Mouse (Mus musculus): ENCODE results near the gene Spag7.
A peak's percentile ranks its signal among the peaks of the same experiment; 100 is the strongest.

Spag7 gene

GRCm38 (mm10) chr11:70668771-70669505, at the start of gene Spag7:
TSS of gene Spag7 (minus strand) at chr11:70669416.
- peak; percentile 98 for DNase-seq (ENCODE audit: low spot score)

GRCm38 (mm10) chr11:70718481-70718880, 49.3 kb upstream of the Spag7 start:
- DNase-seq (ENCODE audit: low spot score), result no peak

- no peak for DNase-seq (ENCODE audit: low spot score)
Observed at GRCm38 (mm10) chr11:70715832-70716231, 46.6 kb upstream of the Spag7 start.

GRCm38 (mm10) chr11:70713222-70713621, 44.0 kb upstream of the Spag7 start:
- DNase-seq (ENCODE audit: low spot score), result no peak

GRCm38 (mm10) chr11:70711026-70711425, 41.8 kb upstream of the Spag7 start:
- no peak for DNase-seq (ENCODE audit: low spot score)

- no peak for DNase-seq (ENCODE audit: low spot score)
Observed at GRCm38 (mm10) chr11:70706127-70706526, 36.9 kb upstream of the Spag7 start.

- DNase-seq (ENCODE audit: low spot score), result no peak
Observed at GRCm38 (mm10) chr11:70702781-70703180, 33.6 kb upstream of the Spag7 start.

GRCm38 (mm10) chr11:70701984-70702733, 32.9 kb upstream of the Spag7 start:
- no peak for DNase-seq (ENCODE audit: low spot score)

GRCm38 (mm10) chr11:70701221-70701955, 32.2 kb upstream of the Spag7 start:
- no peak for DNase-seq (ENCODE audit: low spot score)

GRCm38 (mm10) chr11:70700613-70701012, 31.4 kb upstream of the Spag7 start:
- peak; percentile 61 for DNase-seq (ENCODE audit: low spot score)

- DNase-seq (ENCODE audit: low spot score), result peak; percentile 88
Observed at GRCm38 (mm10) chr11:70699722-70700556, 30.7 kb upstream of the Spag7 start, which contains the start of the genes Inca1 and Kif1c. TSS of gene Inca1 (minus strand) at chr11:70700155. TSS of gene Kif1c (plus strand) at chr11:70700548.

- DNase-seq (ENCODE audit: low spot score), result no peak
Observed at GRCm38 (mm10) chr11:70699051-70699450, 29.8 kb upstream of the Spag7 start.

GRCm38 (mm10) chr11:70697376-70697775, 28.2 kb upstream of the Spag7 start:
- DNase-seq (ENCODE audit: low spot score), result no peak

GRCm38 (mm10) chr11:70693504-70693903, 24.3 kb upstream of the Spag7 start:
- no peak for DNase-seq (ENCODE audit: low spot score)

- no peak for DNase-seq (ENCODE audit: low spot score)
Observed at GRCm38 (mm10) chr11:70689578-70689977, 20.4 kb upstream of the Spag7 start.

GRCm38 (mm10) chr11:70688372-70688771, 19.2 kb upstream of the Spag7 start:
- DNase-seq (ENCODE audit: low spot score), result no peak

- DNase-seq (ENCODE audit: low spot score), result peak; percentile 75
Observed at GRCm38 (mm10) chr11:70687601-70688199, 18.5 kb upstream of the Spag7 start, which contains the start of gene Camta2. TSS of gene Camta2 (minus strand) at chr11:70688105.

GRCm38 (mm10) chr11:70686901-70687566, 17.8 kb upstream of the Spag7 start:
- DNase-seq (ENCODE audit: low spot score), result no peak

GRCm38 (mm10) chr11:70683640-70684039, 14.4 kb upstream of the Spag7 start:
- no peak for DNase-seq (ENCODE audit: low spot score)

GRCm38 (mm10) chr11:70681897-70682581, 12.8 kb upstream of the Spag7 start:
- DNase-seq (ENCODE audit: low spot score), result no peak
